Comparison of ENCODE assay signal across 8 mouse cellular contexts in genomic region chr19:5803881-5804279, GRCm38 (mm10). TPM values are rescaled to one million over a fixed set of nuclear protein-coding genes. Genes with fewer than 3 reads are reported as not detected.
DNase-seq lines count a peak whose midpoint lies in the region; ATAC-seq and TF ChIP-seq lines count a peak whose summit lies in the region.

No protein-coding gene starts in this region.

- no peak for DNase-seq in heart, adult 2 months
- no peak for DNase-seq in heart, postnatal 14 days
- peak; percentile 81 for DNase-seq in 3T3-L1 (ENCODE audit: low read depth, low spot score)
- DNase-seq in liver, embryonic 14.5 days (ENCODE audit: low read depth in 3 of 3, low spot score in 3 of 3): no peak
- no peak for DNase-seq in Muller cell, postnatal 12 days (ENCODE audit: inconsistent ontology term)
- DNase-seq in adrenal gland, postnatal 10 days: no peak

- no peaks in the 10 kb centered on the region for H3K9me3 ChIP-seq in forebrain, embryonic 12.5 days
- no peaks in the 10 kb centered on the region for H3K9me3 ChIP-seq in liver, embryonic 14.5 days (ENCODE audit: control insufficient read depth, low read length)

- H3K4me1 ChIP-seq in heart, adult 2 months (ENCODE audit: control insufficient read depth, insufficient read depth, low read length): peaks cover 28% of the 10 kb centered on the region
- H3K4me1 ChIP-seq in forebrain, embryonic 12.5 days: peaks cover 37% of the 10 kb centered on the region
- peaks cover 39% of the 10 kb centered on the region in 2 experiments for H3K4me1 ChIP-seq in liver, embryonic 14.5 days (replicated peaks; ENCODE audit: control insufficient read depth in 2 of 2, insufficient read depth in 2 of 2, low read length in 1 of 2)

- no peak; the same call in 1 of the 2 replicates for TF ChIP-seq POLR2A in heart, adult 2 months (IDR thresholded peaks at IDR 0.05; ENCODE audit: insufficient read depth, low read depth, low read length)

- TF ChIP-seq CTCF in heart, adult 2 months (IDR thresholded peaks at IDR 0.05): no peak
- no peak for TF ChIP-seq CTCF in liver, embryonic 14.5 days (IDR thresholded peaks at IDR 0.05; ENCODE audit: low read depth)

- H3K9ac ChIP-seq in heart, adult 2 months (ENCODE audit: low read depth, low read length): peak overlapping the region; percentile 84
- H3K9ac ChIP-seq in forebrain, embryonic 12.5 days: peak overlapping the region; percentile 99
- H3K9ac ChIP-seq in liver, embryonic 14.5 days (replicated peaks): peak overlapping the region; percentile 95

- 1% methylated on average over 16 of the region's 16 CpGs for WGBS in heart, adult 2 months
- 0% methylated on average over 16 of the region's 16 CpGs for WGBS in forebrain, embryonic 12.5 days
- WGBS in liver, embryonic 14.5 days (ENCODE audit: insufficient replicate concordance): 3% methylated on average over 16 of the region's 16 CpGs

- H3K27ac ChIP-seq in heart, adult 2 months: peak overlapping the region; percentile 100
- peak overlapping the region; percentile 100 for H3K27ac ChIP-seq in forebrain, embryonic 12.5 days
- H3K27ac ChIP-seq in liver, embryonic 14.5 days: peak overlapping the region; percentile 98

- peak overlapping the region; percentile 95 for H3K4me2 ChIP-seq in forebrain, embryonic 12.5 days
- peak overlapping the region; percentile 95 for H3K4me2 ChIP-seq in liver, embryonic 14.5 days (ENCODE audit: low read depth)

- no peak for TF ChIP-seq EP300 in heart, adult 2 months (IDR thresholded peaks at IDR 0.05; ENCODE audit: insufficient read depth, low read depth, low read length)
- no peak for TF ChIP-seq EP300 in liver, embryonic 14.5 days (IDR thresholded peaks at IDR 0.05; ENCODE audit: low read depth)

- peaks cover 7% of the 10 kb centered on the region; the same call in 1 of the 2 replicates for H3K36me3 ChIP-seq in heart, adult 2 months (ENCODE audit: control insufficient read depth, insufficient read depth, low read length)
- H3K36me3 ChIP-seq in forebrain, embryonic 12.5 days (replicated peaks): peaks cover 3% of the 10 kb centered on the region; the same call in 1 of the 2 replicates
- H3K36me3 ChIP-seq in liver, embryonic 14.5 days (replicated peaks; ENCODE audit: control insufficient read depth, insufficient read depth, low read depth): peaks cover 11% of the 10 kb centered on the region

- peak overlapping the region; percentile 54 for H3K4me3 ChIP-seq in heart, adult 2 months
- peak overlapping the region; percentile 99 for H3K4me3 ChIP-seq in forebrain, embryonic 12.5 days (replicated peaks)
- H3K4me3 ChIP-seq in liver, embryonic 14.5 days (ENCODE audit: insufficient read depth in 1 of 2, low read depth in 2 of 2, low read length in 2 of 2): peak overlapping the region; percentile 46 to 73

- H3K27me3 ChIP-seq in heart, adult 2 months (ENCODE audit: control insufficient read depth, insufficient read depth, low read length): no peaks in the 10 kb centered on the region
- no peaks in the 10 kb centered on the region for H3K27me3 ChIP-seq in forebrain, embryonic 12.5 days
- H3K27me3 ChIP-seq in liver, embryonic 14.5 days (ENCODE audit: control insufficient read depth, insufficient read depth, low read length): no peaks in the 10 kb centered on the region

- H3K79me2 ChIP-seq in heart, adult 2 months (replicated peaks; ENCODE audit: control insufficient read depth, insufficient read depth, low read length): peaks cover 6% of the 10 kb centered on the region

- intact Hi-C loops in heart, adult 2 months (cut with DNase I): loop anchor here (2.0 kb wide), 1 partner anchor 15 kb away; no protein-coding TSS in a partner anchor
- intact Hi-C loops in heart, postnatal 14 days (cut with DNase I): loop anchor here (2.0 kb wide), 1 partner anchor 15 kb away; no protein-coding TSS in a partner anchor

- peak; percentile 20 for ATAC-seq in forebrain, embryonic 12.5 days (ENCODE audit: low FRiP score)
- peak; percentile 17; the same call in 1 of the 2 replicates for ATAC-seq in liver, embryonic 14.5 days (ENCODE audit: insufficient read depth)
- no peak for ATAC-seq in erythroid progenitor cell, adult 5-6 weeks (replicated peaks; ENCODE audit: low FRiP score, poor library complexity, severe bottlenecking)

RNA-seq across cellular contexts. Expression of gene Scyl1, which starts 32.7 kb away (rescaled TPM):
- total RNA-seq in heart, adult 2 months (2021): 10 to 100 TPM; 57.2 to 70.0 TPM
- 95.6 and 113 TPM in 2 replicates for polyA plus RNA-seq in heart, adult 2 months (2012; rRNA removed)
- total RNA-seq in heart, postnatal 14 days (2021): 10 to 100 TPM; 66.2 to 67.2 TPM
- polyA plus RNA-seq in forebrain, embryonic 12.5 days (2016; fragmentation: Nextera tagmentation; extraction: Ambion mirVana): 63.4 and 65.3 TPM in 2 replicates
- 21.1 and 27.1 TPM in 2 replicates for polyA plus RNA-seq in liver, embryonic 14.5 days (2012; rRNA removed)
- polyA plus RNA-seq in liver, embryonic 14.5 days (2014; fragmentation: Nextera tagmentation; extraction: Ambion mirVana): 15.8 and 18.6 TPM in 2 replicates
- total RNA-seq in erythroid progenitor cell, adult 5-6 weeks (2015; ENCODE audit: low replicate concordance): 18.4 and 24.1 TPM in 2 replicates
- 17.2 and 17.3 TPM in 2 replicates for total RNA-seq in erythroid progenitor cell, adult 5-6 weeks (2017; ENCODE audit: low replicate concordance)
- 10 to 100 TPM; 86.7 to 96.5 TPM for total RNA-seq in adrenal gland, postnatal 10 days (2021)
